Mouse (Mus musculus) heart, postnatal 14 days (tissue): ENCODE measurements around the gene Tmem221. TPM values are rescaled to one million over a fixed set of nuclear protein-coding genes. Genes with fewer than 3 reads are reported as not detected.

Source experiments
- DNase-seq, 2 experiments: peaks; one replicate each; pipeline ENCODE4 v3.0.0; 2021 to 2022
- intact Hi-C: fragments of 180-260 bp; cut with DNase I; formaldehyde crosslinking; loops from one replicate; pipeline ENCODE4 v1.15.1; 2025
- long read RNA-seq, 2 experiments: library from polyadenylated mRNA; stranded (forward); transcript quantifications; one replicate each; pipeline ENCODE4 v2.0.0; 2021
- total RNA-seq, 2 experiments: library from RNA; stranded (reverse); gene quantifications; 2 replicates each; pipeline ENCODE4 v1.2.3; 2021

Gene Tmem221
- total RNA-seq, result under 1 TPM; 0.17 to 0.22 TPM
- long read RNA-seq, experiment 1, partial matches to known transcripts, result 0 of 1 reads
- long read RNA-seq, experiment 1, other reads (novel, unspliced or antisense), result 0 of 1 reads
- long read RNA-seq, experiment 2, result 0 reads

DNA sequence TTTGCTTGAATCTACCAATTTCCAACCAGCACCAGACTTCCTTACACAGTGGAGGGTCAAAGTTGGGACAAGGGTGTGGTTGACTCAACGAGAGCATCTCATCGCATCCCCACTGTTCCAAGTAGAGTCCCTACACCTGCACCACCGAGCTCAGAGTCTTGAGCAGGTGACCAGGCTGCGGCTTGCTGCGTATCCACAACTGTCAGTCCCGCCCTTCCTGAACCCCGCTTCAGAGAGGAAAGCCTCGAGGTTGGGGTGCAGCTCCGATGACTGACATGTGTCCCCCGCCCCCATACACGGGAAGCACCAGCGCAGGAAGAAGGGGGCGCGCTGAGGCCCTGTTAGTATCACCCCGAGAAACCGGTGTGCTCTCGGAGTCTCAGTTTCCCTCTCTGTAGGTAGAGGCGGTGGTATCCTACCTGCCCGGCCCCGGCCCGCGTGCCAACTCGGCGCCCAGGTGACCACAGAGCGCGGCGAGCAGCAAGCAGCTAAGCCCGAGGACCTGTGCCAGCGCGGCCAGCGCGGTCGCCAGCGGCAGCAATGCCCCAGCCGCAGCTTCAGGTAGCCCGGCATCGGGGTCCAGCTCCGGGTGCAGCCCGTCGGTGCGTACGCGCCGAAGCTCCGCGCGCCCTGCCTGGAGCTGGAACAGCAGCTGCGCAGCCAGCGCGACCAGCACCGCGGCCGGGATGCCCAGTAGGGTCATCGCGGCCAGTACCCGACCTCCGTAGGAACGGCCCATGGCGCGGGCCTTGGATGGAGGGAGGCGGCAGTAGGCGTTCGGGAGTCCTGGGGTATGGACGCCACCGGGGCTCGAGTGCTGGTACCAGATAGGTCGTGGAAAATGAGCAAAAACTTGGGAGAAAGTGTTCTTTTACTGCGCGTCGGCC, at the start of gene Tmem221:
Tmem221 (minus strand) TSS at position 801 of the 887 bp plus-strand sequence.
- intact Hi-C loops, result no loop called here
- no peak for DNase-seq

- intact Hi-C loops, result no loop called here
- no peak for DNase-seq
These were observed 45.4 kb upstream of the Tmem221 start for GRCm38 (mm10) chr8:71604021-71604420.

DNA sequence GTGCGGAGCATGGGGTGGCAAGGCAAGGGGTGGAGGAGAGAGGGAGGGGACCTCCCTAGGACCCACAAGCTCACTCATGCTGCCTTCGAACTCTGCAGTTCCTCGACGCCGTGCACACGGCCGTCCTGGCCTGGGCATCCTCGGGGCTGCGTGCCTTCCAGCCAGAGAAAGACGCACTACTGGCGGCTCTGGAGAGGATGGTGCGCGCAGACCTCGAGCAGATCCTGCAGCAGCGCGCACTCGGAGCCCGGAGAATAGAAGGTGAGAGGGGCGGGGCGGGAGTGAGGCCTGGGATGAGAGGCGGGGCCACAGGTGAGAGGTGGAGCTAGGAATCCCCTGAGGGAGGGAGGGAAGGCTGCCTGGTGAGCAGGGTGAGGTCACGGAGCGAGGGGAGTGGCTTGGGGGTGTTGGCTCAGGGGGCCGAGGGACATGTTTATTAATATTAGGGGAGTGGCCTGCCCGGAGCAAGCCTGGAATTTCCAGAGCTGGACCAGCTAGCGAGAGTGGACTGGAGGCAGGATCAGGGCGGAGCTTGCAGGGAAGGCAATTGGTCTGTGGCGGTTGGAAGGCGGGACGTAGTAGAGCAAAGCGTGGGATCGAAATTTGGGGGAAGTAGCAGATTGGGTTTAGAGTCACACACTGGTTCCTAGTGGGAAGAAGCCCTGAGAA, 44.1 kb upstream of the Tmem221 start:
- intact Hi-C loops, result no loop called here
- peak; percentile 44 to 63 for DNase-seq

DNA sequence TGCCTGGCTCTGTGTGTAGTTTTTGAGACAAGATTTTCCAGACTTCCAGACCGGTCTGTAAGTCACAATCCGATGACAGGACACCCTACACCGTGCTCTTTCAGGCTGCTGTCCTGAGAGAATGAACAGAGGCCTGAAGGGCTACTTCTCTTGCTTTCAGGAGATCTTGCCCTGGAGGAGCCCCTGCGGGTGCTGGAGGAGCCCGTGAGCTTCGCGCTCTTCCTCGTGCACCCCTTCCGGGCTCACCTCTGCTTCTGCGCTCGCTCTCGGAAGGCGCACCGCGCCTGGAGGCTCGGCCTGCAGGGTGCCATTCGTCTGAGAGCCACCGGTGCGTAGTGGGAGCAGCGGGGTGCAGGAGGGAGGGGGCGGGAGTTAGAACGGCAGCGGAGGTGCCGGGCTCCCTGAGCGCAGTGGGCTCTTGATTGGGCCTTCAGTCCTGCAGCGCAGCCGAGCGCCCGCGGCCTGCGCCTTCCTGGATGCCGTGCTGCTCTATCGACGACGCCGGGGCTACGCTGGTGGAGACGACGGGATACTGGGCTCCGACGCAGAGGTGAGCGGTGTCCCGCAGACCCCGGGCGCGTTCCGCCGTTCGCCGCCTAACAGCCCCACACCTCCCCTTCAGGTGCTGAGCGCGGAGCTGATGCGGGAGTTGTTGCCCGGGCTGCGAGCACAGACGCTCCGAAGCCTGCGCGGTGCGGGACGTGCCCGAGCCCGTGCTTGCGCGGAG, 43.4 kb upstream of the Tmem221 start:
- intact Hi-C loops, result no loop called here
- no peak for DNase-seq

DNA sequence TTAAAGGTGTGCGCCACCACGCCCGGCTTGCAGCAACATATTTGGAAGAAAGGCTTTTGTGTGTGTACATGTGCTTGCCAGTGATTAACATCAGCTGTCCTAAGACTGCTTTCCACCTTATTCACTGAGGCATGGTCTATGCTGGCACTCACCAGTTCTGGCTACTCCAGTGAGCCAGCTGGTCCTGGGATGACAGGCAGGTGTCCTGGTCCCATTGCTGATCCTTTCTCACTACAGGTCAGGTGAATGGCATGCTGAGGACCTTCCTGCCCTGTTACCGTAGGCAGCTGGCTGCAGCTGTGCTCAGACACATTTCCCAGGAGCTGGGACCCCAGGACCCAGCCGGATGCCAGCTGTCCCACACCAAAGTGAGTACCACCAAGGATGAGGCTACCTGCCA, 40.2 kb upstream of the Tmem221 start:
- intact Hi-C loops, result loop anchor here (5.0 kb wide), 1 partner anchor 157 kb away; no protein-coding TSS in a partner anchor
- no peak for DNase-seq

DNA sequence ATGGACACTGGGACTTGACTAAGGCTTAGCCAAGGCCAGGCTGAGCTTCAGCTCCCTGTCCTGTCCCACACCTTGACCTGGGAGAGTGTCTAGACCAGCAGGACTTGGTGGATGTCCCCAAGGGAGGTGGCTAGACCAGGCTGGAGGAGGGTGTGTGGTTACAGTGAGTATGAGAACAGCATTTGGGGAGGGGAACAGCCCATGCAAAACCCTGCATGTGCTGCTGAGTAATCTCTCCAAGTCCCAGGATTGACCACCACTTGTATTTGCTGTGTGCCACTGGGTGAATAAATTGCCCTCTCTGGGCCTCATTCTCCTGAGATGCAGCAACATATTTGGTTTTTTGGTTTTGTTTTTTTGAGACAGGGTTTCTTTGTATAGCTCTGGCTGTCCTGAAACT, 39.7 kb upstream of the Tmem221 start:
- intact Hi-C loops, result loop anchor here (5.0 kb wide), 1 partner anchor 156 kb away; no protein-coding TSS in a partner anchor
- DNase-seq, result no peak

GRCm38 (mm10) chr8:71597451-71597850, 38.8 kb upstream of the Tmem221 start, which contains the start of gene Fam129c:
Gene Fam129c, plus strand, starts transcription at chr8:71597648.
- DNase-seq, result no peak
- intact Hi-C loops, result loop anchor here (2.0 to 5.0 kb wide), 2 partner anchors 63 to 155 kb away; no protein-coding TSS in a partner anchor

- DNase-seq, result no peak
- intact Hi-C loops, result loop anchor here (1.0 to 5.0 kb wide), 3 partner anchors 35 to 154 kb away; no protein-coding TSS in a partner anchor
These were observed 38.1 kb upstream of the Tmem221 start for GRCm38 (mm10) chr8:71596798-71597197.

DNA sequence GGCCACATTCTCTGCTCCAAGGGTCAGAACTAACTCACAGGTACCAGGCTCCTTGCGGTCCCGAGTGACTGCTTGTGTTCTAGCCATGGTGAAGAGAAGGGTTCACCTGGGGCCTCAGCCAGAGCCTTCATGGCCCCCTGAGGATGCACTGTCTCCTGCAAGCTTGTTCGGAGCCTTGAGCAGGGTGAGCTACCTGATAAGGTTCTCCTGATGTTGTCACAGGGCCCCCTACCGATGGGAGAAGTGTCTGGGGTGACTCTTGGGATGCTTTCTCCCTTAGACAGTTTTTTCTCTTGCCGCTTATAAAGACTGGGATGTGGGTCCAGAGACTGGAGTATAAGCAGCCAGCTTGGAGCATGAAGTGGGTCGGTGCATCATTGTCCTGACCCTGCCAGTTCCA, 37.7 kb upstream of the Tmem221 start:
- DNase-seq, result no peak
- intact Hi-C loops, result loop anchor here (1.0 to 5.0 kb wide), 3 partner anchors 35 to 154 kb away; no protein-coding TSS in a partner anchor

GRCm38 (mm10) chr8:71595862-71596261, 37.2 kb upstream of the Tmem221 start:
- intact Hi-C loops, result loop anchor here (1.0 to 5.0 kb wide), 3 partner anchors 35 to 154 kb away; no protein-coding TSS in a partner anchor
- peak; percentile 93 to 96 for DNase-seq

DNA sequence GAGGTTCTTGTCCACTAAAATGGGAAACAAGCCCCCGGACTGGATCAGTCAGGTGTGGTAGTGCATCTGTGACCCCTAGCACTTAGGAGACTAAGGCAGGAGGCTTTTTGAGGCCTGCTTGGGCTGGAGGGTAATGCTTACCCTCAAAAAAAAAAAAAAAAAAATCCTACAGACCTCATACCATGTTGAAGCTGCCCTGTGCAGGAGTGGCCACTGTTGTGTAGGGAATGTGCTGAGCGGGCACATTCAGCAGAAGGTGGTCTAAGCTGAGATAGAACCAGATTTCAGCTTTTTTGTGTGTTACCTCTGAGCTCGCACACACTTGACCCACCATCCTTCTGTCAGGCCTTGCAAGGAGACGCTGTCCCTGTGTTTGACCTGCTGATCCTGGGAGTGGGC, 35.7 kb upstream of the Tmem221 start:
- DNase-seq, result no peak
- intact Hi-C loops, result no loop called here

DNA sequence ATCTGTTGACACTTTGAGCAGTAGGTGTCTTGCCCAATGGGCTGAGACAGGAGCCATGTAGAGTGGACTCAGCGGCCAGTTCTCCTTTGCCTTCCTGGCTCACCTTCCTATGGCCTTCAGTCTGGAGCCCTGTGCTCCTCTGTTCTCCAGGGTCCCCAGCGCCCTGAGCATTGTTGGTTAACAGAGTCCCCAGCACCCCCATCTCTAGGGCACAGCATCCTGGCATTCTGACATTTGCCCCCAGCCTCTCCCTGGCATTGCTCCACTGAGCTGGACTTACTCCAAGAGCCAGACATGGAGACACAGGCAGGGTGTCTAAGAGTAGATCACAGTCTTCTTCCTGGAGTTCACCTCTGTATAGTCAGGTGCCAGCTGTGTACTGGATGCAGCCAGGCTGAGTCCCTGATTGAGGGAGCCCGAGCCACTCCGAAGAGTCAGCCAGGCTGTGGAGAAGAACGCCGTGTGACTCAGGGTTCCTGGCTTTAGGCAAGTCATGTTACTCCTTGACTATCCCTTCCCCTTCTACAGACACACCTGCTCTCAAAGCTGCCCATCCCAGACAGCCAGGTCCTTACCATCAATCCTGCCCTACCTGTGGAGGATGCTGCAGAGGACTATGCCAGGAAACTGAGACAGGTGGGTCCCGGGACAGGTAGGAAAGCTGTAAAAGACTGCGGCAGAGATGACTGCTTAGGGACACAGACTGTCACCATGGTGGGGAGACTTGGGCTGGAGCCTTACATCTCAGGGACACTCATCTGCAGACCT, 35.1 kb upstream of the Tmem221 start:
- no peak for DNase-seq

GRCm38 (mm10) chr8:71592374-71593170, 33.9 kb upstream of the Tmem221 start:
- peak; percentile 80 to 82 for DNase-seq
- intact Hi-C loops, result no loop called here

More for the DNA sequence above, 35.1 kb upstream of the Tmem221 start:
- intact Hi-C loops, result no loop called here

DNA sequence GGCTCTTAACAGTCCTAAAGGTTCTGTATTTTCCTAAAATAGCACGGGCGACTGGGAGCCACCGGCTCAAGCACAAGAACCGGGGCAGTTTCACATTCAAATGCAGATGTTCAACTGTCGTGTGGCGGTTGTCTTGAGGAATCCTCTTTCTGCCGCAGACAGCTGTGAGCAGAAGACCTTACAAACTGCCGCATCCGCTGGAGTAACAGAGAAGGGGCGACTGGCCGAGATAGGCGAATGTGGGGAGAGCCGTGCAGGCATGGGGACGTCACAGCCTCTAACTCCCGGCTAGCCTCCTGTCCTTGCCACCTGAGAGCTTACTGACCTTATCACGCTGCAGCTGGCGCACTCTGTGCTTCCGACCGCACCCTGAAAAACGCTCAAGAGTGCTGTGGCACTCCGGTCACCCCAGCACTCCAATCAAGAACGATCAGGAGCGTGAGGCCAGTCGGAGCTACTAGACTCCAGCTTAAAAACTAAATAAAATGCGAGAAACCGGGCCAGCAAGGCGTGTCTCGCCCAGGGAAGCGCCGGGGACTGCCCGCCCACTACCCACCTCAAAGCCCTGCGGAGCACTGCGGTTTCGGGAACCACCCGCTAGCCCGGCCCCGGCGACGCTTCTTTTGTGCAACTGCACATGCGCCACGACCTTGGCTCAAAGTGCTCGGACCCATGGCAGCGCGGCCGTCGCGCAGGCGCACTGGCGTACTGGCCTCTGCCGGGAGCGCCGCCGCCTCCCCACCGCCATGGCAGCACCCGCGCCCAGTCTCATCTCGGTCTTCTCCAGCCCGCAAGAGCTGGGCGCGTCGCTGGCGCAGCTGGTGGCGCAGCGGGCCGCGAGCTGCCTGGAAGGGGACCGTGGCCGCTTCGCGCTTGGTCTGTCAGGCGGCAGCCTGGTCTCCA, 33.1 kb upstream of the Tmem221 start, which contains the start of gene Pgls:
Pgls (plus strand) TSS at position 706 of the 903 bp plus-strand sequence.
- peak; percentile 96 to 98 for DNase-seq
- intact Hi-C loops, result no loop called here

DNA sequence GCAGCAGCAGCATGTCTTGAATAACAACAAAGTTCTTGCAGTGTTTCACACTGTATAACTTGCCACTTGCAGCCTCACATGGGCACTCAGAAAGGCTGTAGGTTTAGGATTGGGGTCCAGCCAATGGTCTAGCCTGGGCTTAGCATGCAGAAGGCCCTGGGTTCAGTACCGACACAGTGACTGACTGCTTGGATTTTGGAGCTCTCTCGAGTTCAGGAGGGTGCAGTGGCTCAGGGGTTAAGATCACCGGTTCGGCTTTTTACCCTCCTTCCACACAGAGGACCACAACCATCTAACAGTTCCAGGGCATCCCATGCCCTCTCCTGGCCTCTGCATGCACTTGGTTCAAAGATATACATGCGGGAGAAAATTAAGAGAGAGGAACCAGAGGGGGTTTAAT, 32.3 kb upstream of the Tmem221 start:
- DNase-seq, result no peak
- intact Hi-C loops, result no loop called here

DNA sequence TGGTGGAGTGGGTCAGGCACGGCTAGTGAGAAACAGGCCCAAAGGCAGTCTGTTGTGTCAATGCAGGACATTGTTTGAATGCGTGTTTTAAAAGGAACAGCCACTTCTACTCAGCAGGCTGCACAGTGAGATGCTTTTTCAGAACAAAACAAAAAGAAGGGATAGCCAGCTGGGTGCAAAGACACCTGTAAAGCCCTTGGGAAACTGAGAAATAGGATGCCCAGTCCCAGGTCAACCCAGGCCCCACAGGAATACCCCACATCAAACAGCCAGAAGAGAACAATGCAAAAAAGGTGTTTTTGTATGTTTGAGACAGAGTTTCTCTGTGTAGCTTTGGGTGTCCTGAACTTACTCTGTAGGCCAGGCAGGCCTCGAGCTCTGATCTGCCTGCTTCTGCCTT, 30.1 kb upstream of the Tmem221 start:
- DNase-seq, result no peak
- intact Hi-C loops, result no loop called here

- peak; percentile 55 to 68 for DNase-seq
- intact Hi-C loops, result no loop called here
These were observed 28.2 kb upstream of the Tmem221 start for GRCm38 (mm10) chr8:71586891-71587290.

- DNase-seq, result no peak
- intact Hi-C loops, result no loop called here
These were observed 21.5 kb upstream of the Tmem221 start for GRCm38 (mm10) chr8:71580201-71580600.
